In the genomic region with DNA sequence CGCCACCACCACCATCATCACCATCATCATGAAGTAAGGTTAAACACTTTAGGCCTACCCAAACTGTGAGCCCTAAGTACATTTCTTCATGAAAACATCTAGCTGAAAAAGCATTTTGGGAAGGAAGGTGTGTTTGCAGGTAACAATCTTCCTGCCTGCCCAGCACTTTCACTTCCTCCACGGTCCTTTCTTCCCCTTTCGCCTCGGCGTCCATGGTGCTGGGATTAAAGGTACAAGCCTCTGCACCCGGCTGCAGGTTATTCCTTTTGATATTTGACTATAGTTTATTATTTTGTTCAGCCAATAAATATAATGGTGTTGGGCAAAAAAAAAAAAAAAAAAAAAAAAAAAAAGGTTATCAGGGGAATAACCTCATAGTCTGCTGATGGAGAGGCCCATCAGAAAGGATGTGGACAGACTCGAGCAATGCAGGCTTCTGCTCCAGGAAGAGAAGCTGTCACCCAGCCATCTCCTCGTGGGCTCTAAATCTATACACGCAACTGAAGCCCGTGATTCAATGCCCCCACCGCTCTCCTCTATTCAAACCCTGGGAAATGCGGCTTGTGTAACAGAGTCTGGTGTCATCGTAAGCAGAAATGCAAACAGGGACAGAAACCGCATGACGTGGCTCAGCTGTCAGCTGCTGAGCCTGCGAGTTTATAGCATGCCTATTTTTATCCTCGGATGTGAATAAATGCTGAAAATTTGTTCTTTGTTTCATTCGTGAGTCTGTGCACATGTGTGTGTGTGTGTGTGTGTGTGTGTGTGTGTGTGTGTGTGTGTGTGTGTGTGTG, we compare ENCODE assay signal across 8 mouse cellular contexts. TPM values are rescaled to one million over a fixed set of nuclear protein-coding genes. Genes with fewer than 3 reads are reported as not detected.
A peak's percentile ranks its signal among the peaks of the same experiment; 100 is the strongest.
DNase-seq lines count a peak whose midpoint lies in the region; ATAC-seq and TF ChIP-seq lines count a peak whose summit lies in the region.

No protein-coding gene starts in this region.

- no peak overlapping the region for H3K4me2 ChIP-seq in forebrain, embryonic 14.5 days (ENCODE audit: low read length)
- no peak overlapping the region for H3K4me2 ChIP-seq in forebrain, embryonic 11.5 days (ENCODE audit: low read depth, low read length, severe bottlenecking)
- H3K4me2 ChIP-seq in lung, embryonic 16.5 days (ENCODE audit: low read depth, low read length), result 0 out of 2 replicates have a peak overlapping the region, but pooled peaks have one; percentile 7

- no peaks in the 10 kb centered on the region for H3K27me3 ChIP-seq in forebrain, embryonic 14.5 days (replicated peaks; ENCODE audit: control insufficient read depth, insufficient read depth, low read length)
- H3K27me3 ChIP-seq in forebrain, embryonic 11.5 days (ENCODE audit: control insufficient read depth, insufficient read depth, low read length), result no peaks in the 10 kb centered on the region
- H3K27me3 ChIP-seq in lung, embryonic 16.5 days (ENCODE audit: control insufficient read depth, insufficient read depth, low read depth, low read length), result no peaks in the 10 kb centered on the region
- H3K27me3 ChIP-seq in small intestine, adult 2 months (ENCODE audit: control insufficient read depth, insufficient read depth, low read length), result no peaks in the 10 kb centered on the region

- WGBS in forebrain, embryonic 14.5 days, result 81% methylated on average over 18 of the region's 18 CpGs
- 88% methylated on average over 18 of the region's 18 CpGs for WGBS in forebrain, embryonic 11.5 days
- 53% methylated on average over 18 of the region's 18 CpGs for WGBS in lung, embryonic 16.5 days
- 72% methylated on average over 18 of the region's 18 CpGs for WGBS in small intestine, adult 2 months

- peak; percentile 59 for DNase-seq in forebrain, embryonic 14.5 days (ENCODE audit: low spot score)
- no peak for DNase-seq in forebrain, embryonic 11.5 days (ENCODE audit: low spot score)
- peak; percentile 81 for DNase-seq in induced T-regulatory cell, adult 2 months (ENCODE audit: low read depth)
- no peak for DNase-seq in cerebellum, postnatal 4 days (ENCODE audit: low spot score in 2 of 2)
- no peak for DNase-seq in urinary bladder, postnatal 14 days (ENCODE audit: low spot score)

- no peak for TF ChIP-seq CTCF in small intestine, adult 2 months (IDR thresholded peaks at IDR 0.05; ENCODE audit: extremely low read depth, insufficient read length, insufficient replicate concordance, low read depth, low read length)

- no peak overlapping the region for H3K27ac ChIP-seq in forebrain, embryonic 14.5 days (ENCODE audit: low read depth, low read length)
- H3K27ac ChIP-seq in forebrain, embryonic 11.5 days (ENCODE audit: low read depth, low read length), result no peak overlapping the region
- H3K27ac ChIP-seq in lung, embryonic 16.5 days (ENCODE audit: low read length), result no peak overlapping the region; the same call in 1 of the 2 replicates
- H3K27ac ChIP-seq in small intestine, adult 2 months (ENCODE audit: insufficient read depth, low read depth, low read length), result peak overlapping the region; percentile 82

- TF ChIP-seq POLR2A in small intestine, adult 2 months (IDR thresholded peaks at IDR 0.05; ENCODE audit: low read depth, low read length), result no peak

- no peak overlapping the region for H3K9ac ChIP-seq in forebrain, embryonic 14.5 days (ENCODE audit: low read length)
- no peak overlapping the region for H3K9ac ChIP-seq in forebrain, embryonic 11.5 days (ENCODE audit: low read length)
- H3K9ac ChIP-seq in lung, embryonic 16.5 days (ENCODE audit: low read length), result no peak overlapping the region

- H3K4me3 ChIP-seq in forebrain, embryonic 14.5 days (ENCODE audit: low read depth, low read length), result no peak overlapping the region
- H3K4me3 ChIP-seq in forebrain, embryonic 11.5 days (ENCODE audit: low read depth, low read length), result no peak overlapping the region
- H3K4me3 ChIP-seq in lung, embryonic 16.5 days (ENCODE audit: low read length), result no peak overlapping the region
- 0 out of 2 replicates have a peak overlapping the region, but pooled peaks have one; percentile 30 for H3K4me3 ChIP-seq in small intestine, adult 2 months (ENCODE audit: low read depth, low read length)

- peak; percentile 61; the same call in 1 of the 2 replicates for ATAC-seq in forebrain, embryonic 14.5 days
- ATAC-seq in forebrain, embryonic 11.5 days (replicated peaks; ENCODE audit: low FRiP score), result no peak
- ATAC-seq in CD4-positive, CD25-positive, alpha-beta regulatory T cell, adult 4 months, result peak; percentile 63
- ATAC-seq in lung, embryonic 16.5 days (ENCODE audit: low read depth), result peak; percentile 59

- no peaks in the 10 kb centered on the region for H3K9me3 ChIP-seq in forebrain, embryonic 14.5 days (replicated peaks; ENCODE audit: control insufficient read depth, low read length)
- no peaks in the 10 kb centered on the region for H3K9me3 ChIP-seq in forebrain, embryonic 11.5 days (ENCODE audit: control insufficient read depth, low read length)
- H3K9me3 ChIP-seq in lung, embryonic 16.5 days (ENCODE audit: control insufficient read depth, low read length), result no peaks in the 10 kb centered on the region

- peaks cover 9% of the 10 kb centered on the region for H3K4me1 ChIP-seq in forebrain, embryonic 14.5 days (ENCODE audit: control insufficient read depth, insufficient read depth, low read length)
- peaks cover 6% of the 10 kb centered on the region; the same call in 1 of the 2 replicates for H3K4me1 ChIP-seq in forebrain, embryonic 11.5 days (replicated peaks; ENCODE audit: control insufficient read depth, insufficient read depth, low read length)
- peaks cover 16% of the 10 kb centered on the region for H3K4me1 ChIP-seq in lung, embryonic 16.5 days (replicated peaks; ENCODE audit: control insufficient read depth, insufficient read depth, low read length)
- H3K4me1 ChIP-seq in small intestine, adult 2 months (ENCODE audit: control insufficient read depth, insufficient read depth, insufficient read length, low read length), result no peaks in the 10 kb centered on the region

- H3K36me3 ChIP-seq in forebrain, embryonic 14.5 days (ENCODE audit: control insufficient read depth, insufficient read depth, low read length), result no peaks in the 10 kb centered on the region
- H3K36me3 ChIP-seq in forebrain, embryonic 11.5 days (ENCODE audit: control insufficient read depth, insufficient read depth, low read length), result no peaks in the 10 kb centered on the region
- no peaks in the 10 kb centered on the region for H3K36me3 ChIP-seq in lung, embryonic 16.5 days (ENCODE audit: control insufficient read depth, insufficient read depth, low read length)
- H3K36me3 ChIP-seq in small intestine, adult 2 months (ENCODE audit: control insufficient read depth, insufficient read depth, low read length), result no peaks in the 10 kb centered on the region

RNA-seq across cellular contexts. Expression of a gene that starts 56.5 kb away (rescaled TPM):
- 120 and 133 TPM in 2 replicates for polyA plus RNA-seq in forebrain, embryonic 14.5 days (2014; fragmentation: Nextera tagmentation; extraction: Ambion mirVana)
- 134 and 144 TPM in 2 replicates for polyA plus RNA-seq in forebrain, embryonic 11.5 days (2014; fragmentation: Nextera tagmentation; extraction: Ambion mirVana)
- 10 to 100 TPM; 18.3 to 35.8 TPM for polyA plus RNA-seq in CD4-positive, CD25-positive, alpha-beta regulatory T cell, adult 4 months (2017; shearing (Covaris generic))
- polyA plus RNA-seq in lung, embryonic 16.5 days (2015; fragmentation: Nextera tagmentation; extraction: Ambion mirVana), result 97.6 and 99.5 TPM in 2 replicates
- 8.6 and 26.3 TPM in 2 replicates for polyA plus RNA-seq in small intestine, adult 2 months (2012; rRNA removed)

Comparison
In these comparisons a context has a peak if more than half of its experiments do, and no peak if none do; other contexts are left out.
1. DNase-seq: peak in forebrain, embryonic 14.5 days (single experiment) and induced T-regulatory cell, adult 2 months (single experiment); none in forebrain, embryonic 11.5 days (single experiment), cerebellum, postnatal 4 days (0 of 2) and urinary bladder, postnatal 14 days (single experiment).